Mouse (Mus musculus) effector memory CD4-positive, alpha-beta T cell, adult 7 months (primary cell): ENCODE measurements around the gene Gm3127. TPM values are rescaled to one million over a fixed set of nuclear protein-coding genes. Genes with fewer than 3 reads are reported as not detected.

Experiments used
- polyA plus RNA-seq: library from polyadenylated mRNA; unstranded; fragments of 100-300 nt; shearing (Covaris generic); gene quantifications from one replicate; pipeline ENCODE4 v1.2.1, GENCODE M21; 2017

The Gm3127 gene
- not detected for polyA plus RNA-seq

DNA sequence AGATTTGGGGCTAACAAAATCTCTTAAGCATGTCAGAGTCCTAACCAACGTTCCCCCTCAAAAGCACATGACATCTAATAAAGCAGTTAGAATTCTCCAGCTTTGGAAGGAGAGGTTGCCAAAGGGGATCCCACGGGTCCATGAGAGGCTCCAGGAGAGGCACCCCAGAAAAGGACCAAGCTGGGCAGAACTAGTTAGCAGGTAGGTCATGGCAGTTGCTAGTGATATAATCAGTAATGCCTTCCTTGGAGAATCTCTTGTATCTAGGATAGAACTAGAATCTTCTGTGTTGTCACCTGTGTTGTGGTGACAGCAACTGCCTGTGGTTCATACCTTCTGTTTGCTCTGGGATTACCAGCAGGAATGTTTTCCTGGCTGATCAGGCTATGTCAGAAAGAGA is at the start of gene Gm3127:
Gene Gm3127, plus strand, starts transcription at position 301 of the 400 bp plus-strand sequence.

DNA sequence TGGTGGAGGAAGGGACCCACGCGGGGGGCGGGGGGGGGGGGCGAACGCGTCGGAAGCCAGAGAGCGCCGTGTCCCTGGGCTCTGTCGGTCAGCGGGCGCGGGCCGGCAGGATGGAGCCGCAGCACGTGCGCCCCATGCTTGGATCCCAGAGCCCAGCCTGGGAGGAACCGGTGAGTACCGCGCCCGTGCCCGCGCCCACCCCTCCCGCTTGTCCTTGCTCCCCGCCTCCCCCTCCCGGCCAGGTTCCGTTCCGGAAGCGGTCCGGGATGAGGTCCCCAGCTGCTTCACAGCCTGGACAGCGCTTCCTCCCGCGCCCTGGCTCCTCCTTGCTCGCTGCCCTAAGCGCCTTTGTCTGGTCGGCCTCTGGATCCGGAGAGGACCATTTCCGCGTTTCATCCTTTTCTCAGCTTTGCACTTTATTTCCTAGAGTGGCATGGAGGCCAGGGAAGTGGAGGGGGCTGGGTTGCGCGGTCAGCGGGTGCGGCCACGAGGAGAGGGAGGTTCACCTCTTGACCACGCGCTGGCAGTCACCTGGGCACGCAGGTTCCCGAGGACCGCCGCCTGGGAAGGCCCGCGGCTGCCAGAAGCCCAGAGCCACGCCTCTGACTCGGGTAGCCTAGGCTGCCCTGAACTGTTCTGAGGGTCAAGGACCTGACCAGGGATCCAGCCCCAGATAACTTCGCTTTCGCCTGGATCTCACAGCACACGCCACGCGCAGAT is 17.8 kb downstream of the Gm3127 start, which contains the start of gene Gm2974:
Gene Gm2974, plus strand, starts transcription at position 86 of the 720 bp plus-strand sequence.

Other genes with a start within 250 kb of the Gm3127 start
- gene Gm3029, start 233.3 kb upstream of the Gm3127 start, polyA plus RNA-seq = not detected
- gene Gm3095, start 201.5 kb upstream of the Gm3127 start, polyA plus RNA-seq = not detected
- gene Gm3099, start 166.6 kb upstream of the Gm3127 start, polyA plus RNA-seq = not detected
- gene Gm5796, start 141.1 kb upstream of the Gm3127 start, polyA plus RNA-seq = not detected
- gene Gm3115, start 80.9 kb upstream of the Gm3127 start, polyA plus RNA-seq = not detected
- gene Gm8108, start 54.5 kb upstream of the Gm3127 start, polyA plus RNA-seq = not detected
- not detected for gene Gm2974, start 17.5 kb downstream of the Gm3127 start, polyA plus RNA-seq
- not detected for gene Gm3138, start 84.6 kb downstream of the Gm3127 start, polyA plus RNA-seq
- not detected for gene Gm3149, start 152.3 kb downstream of the Gm3127 start, polyA plus RNA-seq
- not detected for gene 2610042L04Rik, start 169.7 kb downstream of the Gm3127 start, polyA plus RNA-seq
- gene Gm3159, start 232.5 kb downstream of the Gm3127 start, polyA plus RNA-seq = not detected